Mouse (Mus musculus) liver, adult 2 months (tissue): ENCODE data around the gene Ptgr2.

Experiments
- CTCF ChIP-seq: fragments of 200-500 bp; IDR thresholded peaks from 2 replicates; pipeline ENCODE4 v1.5.1; 2011; ENCODE audit warnings: low read depth, low read length, control low read depth
- POLR2A ChIP-seq: fragments of 200-500 bp; IDR thresholded peaks from 2 replicates; pipeline ENCODE4 v1.6.1; 2011; ENCODE audit warnings: low read length, control low read depth; ENCODE audit not compliant: insufficient read depth; ENCODE audit errors: extremely low read depth

GRCm38 (mm10) chr12:84311306-84311705, 26.3 kb downstream of the Ptgr2 start:
- TF ChIP-seq CTCF (no peak), POLR2A (no peak)
